Mouse (Mus musculus) limb, embryonic 12.5 days (tissue): Measurements from ENCODE around the gene 4931414P19Rik. TPM values are rescaled to one million over a fixed set of nuclear protein-coding genes. Genes with fewer than 3 reads are reported as not detected.

Experiments
- ATAC-seq: fragments of 200-750 bp; cut with Nextera tagmentation; 2 replicates; pipeline ENCODE4 v1.8.0; 2017; ENCODE audit warnings: low read depth, moderate TSS enrichment; ENCODE audit not compliant: insufficient number of reproducible peaks, insufficient read depth, low FRiP score, low TSS enrichment
- H3K27ac ChIP-seq: fragments of 300-500 bp; sonication (generic); 2 replicates; pipeline ENCODE4 v1.5.1; 2016; ENCODE audit warnings: mild to moderate bottlenecking, moderate library complexity
- H3K27me3 ChIP-seq: fragments of 300-500 bp; sonication (generic); 2 replicates; pipeline ENCODE4 v1.6.1; 2016; ENCODE audit warnings: mild to moderate bottlenecking, moderate library complexity
- H3K36me3 ChIP-seq: fragments of 300-500 bp; sonication (generic); 2 replicates; pipeline ENCODE4 v1.6.1; 2016; ENCODE audit warnings: mild to moderate bottlenecking, moderate library complexity
- H3K4me1 ChIP-seq: fragments of 300-500 bp; sonication (generic); replicated peaks from 2 replicates; pipeline ENCODE4 v1.6.1; 2016
- H3K4me2 ChIP-seq: fragments of 300-500 bp; sonication (generic); 2 replicates; pipeline ENCODE4 v1.6.1; 2016; ENCODE audit warnings: mild to moderate bottlenecking, moderate library complexity
- H3K4me3 ChIP-seq: fragments of 300-500 bp; sonication (generic); replicated peaks from 2 replicates; pipeline ENCODE4 v1.5.1; 2016; ENCODE audit warnings: mild to moderate bottlenecking
- H3K9ac ChIP-seq: fragments of 300-500 bp; sonication (generic); replicated peaks from 2 replicates; pipeline ENCODE4 v1.6.1; 2016; ENCODE audit warnings: mild to moderate bottlenecking, moderate library complexity
- H3K9me3 ChIP-seq: fragments of 300-500 bp; sonication (generic); 2 replicates; pipeline ENCODE4 v1.6.1; 2016; ENCODE audit warnings: mild to moderate bottlenecking, moderate library complexity
- WGBS: fragments of 180-500 bp; shearing (Covaris S2); methylation state at CpG from one replicate; pipeline ENCODE4 v1.1.7; 2016; 5-methylcytosine and 5-hydroxymethylcytosine counted together
- polyA plus RNA-seq: library from polyadenylated mRNA; unstranded; fragments of >200 nt; fragmentation: Nextera tagmentation; extraction: Ambion mirVana; gene quantifications from 2 replicates; pipeline ENCODE4 v1.2.1, GENCODE M21; 2016

Gene 4931414P19Rik
- polyA plus RNA-seq, 1 experiment from 2014 or later: 9.7 TPM

DNA sequence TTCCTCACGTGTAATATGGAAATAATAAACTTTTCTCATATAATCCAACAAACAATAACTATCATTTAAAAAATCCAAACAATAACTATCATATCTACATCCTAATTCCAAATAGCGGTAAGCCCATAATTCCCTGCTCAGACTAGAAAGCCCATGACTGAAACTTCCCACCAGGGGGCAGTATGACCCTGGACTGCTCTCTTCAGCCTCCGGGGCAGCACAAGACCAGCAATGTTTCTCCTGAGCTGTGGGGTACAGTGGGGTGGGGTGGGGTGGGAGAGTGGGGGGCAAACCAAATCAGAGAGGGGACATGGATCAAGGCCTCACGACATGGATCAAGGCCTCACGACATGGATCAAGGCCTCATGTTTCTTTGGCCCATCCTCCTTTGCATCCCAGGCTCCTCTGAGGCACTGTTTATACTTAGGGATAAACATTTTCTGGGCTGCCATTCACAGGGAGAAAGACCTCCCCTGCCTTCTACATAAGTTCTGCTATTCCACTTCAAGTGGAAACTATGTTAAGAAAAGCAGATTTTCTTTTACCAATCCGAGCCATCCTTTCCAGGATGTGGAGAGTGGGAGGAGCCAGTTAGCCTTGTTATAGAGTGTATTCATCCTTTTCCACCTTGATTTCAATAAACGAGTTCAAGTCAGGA lies 22.0 kb downstream of the 4931414P19Rik start:
- Histone ChIP-seq H3K27ac (no peak overlapping the region), H3K4me3 (no peak overlapping the region), H3K4me2 (no peak overlapping the region), H3K27me3 (no peaks in the 10 kb centered on the region), H3K9me3 (no peaks in the 10 kb centered on the region), H3K36me3 (peaks cover 51% of the 10 kb centered on the region), H3K4me1 (no peaks in the 10 kb centered on the region), H3K9ac (no peak overlapping the region)
- WGBS: 51% methylated on average over 7 of the region's 7 CpGs
- ATAC-seq: no peak

DNA sequence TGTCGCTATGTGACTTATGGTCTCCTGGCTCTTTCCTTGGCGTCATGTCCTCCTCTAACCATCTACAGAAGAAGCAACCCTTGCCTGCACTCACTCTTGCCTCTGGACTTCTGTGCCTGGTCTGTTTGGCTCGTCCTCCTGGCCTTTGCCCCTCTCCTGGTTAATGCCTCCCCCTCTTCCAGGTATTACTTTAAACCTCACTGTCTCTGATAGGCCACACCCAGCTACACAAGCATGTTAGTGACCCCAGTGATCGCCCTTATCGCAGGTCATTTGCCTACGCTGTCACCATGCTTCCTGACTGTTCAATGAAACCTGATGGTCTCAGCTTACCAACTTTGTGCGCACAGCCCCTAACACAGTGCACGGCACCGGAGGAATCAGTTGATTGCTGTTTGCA lies 23.3 kb downstream of the 4931414P19Rik start:
- Histone ChIP-seq H3K27ac (no peak overlapping the region), H3K4me3 (no peak overlapping the region), H3K36me3 (peaks cover 49% of the 10 kb centered on the region), H3K4me2 (no peak overlapping the region), H3K9me3 (no peaks in the 10 kb centered on the region), H3K4me1 (0 out of 2 replicates have a peak, but pooled peaks cover 6% of the 10 kb centered on the region), H3K27me3 (no peaks in the 10 kb centered on the region), H3K9ac (no peak overlapping the region)
- WGBS: 90% methylated on average over 9 of the region's 9 CpGs
- ATAC-seq: no peak

DNA sequence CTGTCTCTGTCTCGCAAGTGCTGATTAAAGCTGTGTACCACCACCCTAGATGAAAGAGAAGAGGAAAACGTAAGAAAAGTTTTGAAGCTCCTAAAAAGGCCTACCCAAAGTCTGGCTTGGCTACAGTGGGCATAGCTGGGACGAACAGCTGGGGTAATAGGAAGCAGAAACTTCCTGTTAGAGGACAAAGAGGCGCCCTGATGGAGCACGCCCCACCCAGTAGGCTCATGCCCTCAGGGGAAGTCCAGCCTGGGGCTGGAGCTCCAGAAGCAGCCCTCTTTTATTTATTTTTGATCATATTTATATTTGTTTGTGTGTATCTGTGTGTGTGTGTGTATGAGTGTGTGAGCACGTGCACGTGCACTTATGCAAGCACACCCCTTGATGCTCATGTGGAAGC lies 26.2 kb downstream of the 4931414P19Rik start:
- H3K9ac ChIP-seq: no peak overlapping the region
- peaks cover 10% of the 10 kb centered on the region for H3K4me1 ChIP-seq
- ATAC-seq: no peak
- H3K36me3 ChIP-seq: peaks cover 24% of the 10 kb centered on the region
- H3K4me3 ChIP-seq: no peak overlapping the region
- no peak overlapping the region for H3K4me2 ChIP-seq
- no peaks in the 10 kb centered on the region for H3K9me3 ChIP-seq
- WGBS: 77% methylated on average over 7 of the region's 7 CpGs
- no peaks in the 10 kb centered on the region for H3K27me3 ChIP-seq
- H3K27ac ChIP-seq: no peak overlapping the region

DNA sequence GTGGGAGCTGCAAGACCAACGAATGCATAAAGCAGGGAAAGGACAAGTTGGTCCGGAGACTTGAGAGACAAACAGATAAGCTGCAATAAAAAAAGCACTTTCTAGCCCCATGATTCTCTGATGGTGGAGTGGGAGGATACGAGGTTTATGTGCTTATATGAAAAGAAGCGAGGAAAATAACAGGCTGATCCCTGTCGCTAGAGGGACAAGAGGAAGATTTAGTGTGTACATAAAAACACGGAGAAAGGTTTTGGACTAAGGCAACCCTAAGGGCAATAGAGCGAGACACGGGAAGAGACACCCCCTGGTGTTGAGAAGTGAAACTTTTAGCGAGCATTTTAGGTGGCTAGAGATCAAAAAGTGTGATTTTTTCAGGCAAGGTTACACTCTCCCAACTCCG lies 27.7 kb downstream of the 4931414P19Rik start:
- peak overlapping the region; percentile 99 for H3K4me3 ChIP-seq
- peak overlapping the region; percentile 85 for H3K4me2 ChIP-seq
- H3K9ac ChIP-seq: peak overlapping the region; percentile 97
- H3K9me3 ChIP-seq: no peaks in the 10 kb centered on the region
- peak overlapping the region; percentile 96 for H3K27ac ChIP-seq
- peaks cover 25% of the 10 kb centered on the region for H3K36me3 ChIP-seq
- H3K4me1 ChIP-seq: peaks cover 25% of the 10 kb centered on the region
- no peak for ATAC-seq
- H3K27me3 ChIP-seq: no peaks in the 10 kb centered on the region
- under 1% methylated on average over 10 of the region's 10 CpGs for WGBS

DNA sequence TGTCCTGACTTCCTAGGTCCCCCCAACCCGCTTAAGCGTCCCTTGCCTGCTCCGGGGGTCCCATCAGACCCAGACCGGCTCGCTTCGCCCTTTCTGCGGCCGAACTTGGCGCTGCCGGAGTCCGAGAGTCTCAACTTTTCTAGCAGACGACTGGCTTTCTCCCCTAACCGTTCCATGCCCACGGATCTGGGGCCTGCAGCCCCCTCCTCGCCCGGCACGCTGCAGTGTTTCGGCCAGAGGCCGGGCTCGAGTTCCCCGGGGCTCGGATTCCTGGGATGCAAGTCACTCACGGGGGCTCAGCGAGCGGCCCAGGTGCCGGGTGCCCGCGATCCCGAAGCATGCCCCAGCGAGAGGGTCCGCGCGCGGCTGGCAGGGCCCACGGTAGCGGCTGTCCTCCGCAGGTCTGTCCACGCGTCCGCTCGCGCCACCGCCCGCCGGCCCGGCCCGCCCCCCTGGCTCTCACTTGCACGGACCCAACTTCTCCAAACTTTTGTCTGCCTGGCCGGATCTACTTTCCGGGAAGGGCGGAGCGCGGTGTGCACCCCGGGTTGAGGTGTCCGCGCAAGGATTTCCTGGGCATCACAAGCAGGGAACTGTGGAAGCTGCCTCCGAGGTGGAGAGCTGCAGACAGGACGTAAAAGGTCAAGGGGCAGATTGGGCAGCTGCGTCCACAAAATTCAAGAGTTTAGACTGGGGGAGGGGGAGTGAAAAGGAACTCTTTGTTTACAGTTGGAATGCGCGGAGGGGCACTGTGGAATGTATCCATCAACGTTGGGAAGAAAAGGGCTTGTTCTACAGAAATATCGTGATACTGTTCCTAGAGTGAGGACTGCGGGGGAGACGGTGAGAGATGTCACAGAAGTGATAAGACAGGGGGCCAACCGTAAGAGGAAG lies 28.5 kb downstream of the 4931414P19Rik start, which contains the start of gene Ajuba:
Gene Ajuba, minus strand, starts transcription at position 470 of the 894 bp plus-strand sequence.
- H3K4me1 ChIP-seq: peaks cover 33% of the 10 kb centered on the region
- peak within 1 kb of the TSS; percentile 97 for H3K9ac ChIP-seq
- no peaks in the 10 kb centered on the region for H3K27me3 ChIP-seq
- peaks cover 23% of the 10 kb centered on the region for H3K36me3 ChIP-seq
- peak within 1 kb of the TSS; percentile 85 for H3K4me2 ChIP-seq
- H3K9me3 ChIP-seq: no peaks in the 10 kb centered on the region
- peak within 1 kb of the TSS; percentile 96 for H3K27ac ChIP-seq
- peak within 1 kb of the TSS; percentile 99 for H3K4me3 ChIP-seq
- under 1% methylated on average over 66 of the region's 66 CpGs for WGBS
- ATAC-seq: peak; percentile 54

DNA sequence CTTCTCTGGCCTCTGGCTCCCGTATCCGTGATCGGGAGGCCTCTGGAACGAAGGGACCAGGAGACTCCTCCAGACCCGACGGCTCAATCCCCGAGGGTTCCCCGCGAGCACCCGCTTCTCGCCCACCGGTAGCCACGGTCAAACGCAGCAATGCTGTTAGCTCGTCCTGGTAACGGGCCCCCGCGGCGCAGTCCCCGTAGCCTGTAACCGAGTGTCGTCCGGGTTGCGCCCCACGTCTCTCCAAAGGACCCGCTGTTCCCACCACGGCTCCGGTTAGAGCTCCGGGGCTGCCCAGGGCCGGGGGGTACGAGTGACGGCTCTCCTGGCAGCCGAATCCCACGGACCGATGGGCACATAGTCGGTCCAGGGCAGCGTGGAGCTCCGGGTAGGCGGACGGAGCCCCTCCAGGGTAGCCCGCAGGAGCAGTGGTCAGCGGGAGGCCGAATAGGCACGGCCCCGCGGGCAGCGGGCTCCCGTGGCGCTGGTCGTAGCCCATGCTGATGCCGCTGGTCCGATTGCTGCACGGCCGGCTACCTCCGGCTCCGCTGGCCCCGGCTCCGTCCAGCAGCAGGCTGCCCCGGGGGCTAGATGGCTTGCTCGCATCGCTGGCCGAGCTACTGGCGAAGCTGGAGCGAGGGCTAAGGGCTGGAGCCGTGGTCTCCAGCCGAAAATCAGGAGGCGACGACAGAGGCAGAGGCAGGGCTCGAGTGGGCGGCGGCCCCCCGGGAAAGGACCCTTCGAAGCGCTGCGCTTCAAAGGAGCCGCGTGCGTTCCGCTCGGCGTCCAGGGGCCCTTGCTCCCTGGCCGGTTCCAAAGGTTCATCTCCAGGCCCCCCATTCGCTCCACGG lies 29.3 kb downstream of the 4931414P19Rik start:
- Histone ChIP-seq H3K27ac (peak overlapping the region; percentile 96), H3K4me1 (peaks cover 36% of the 10 kb centered on the region), H3K4me3 (peak overlapping the region; percentile 99), H3K9me3 (no peaks in the 10 kb centered on the region), H3K36me3 (peaks cover 28% of the 10 kb centered on the region), H3K9ac (peak overlapping the region; percentile 97), H3K27me3 (no peaks in the 10 kb centered on the region), H3K4me2 (peak overlapping the region; percentile 85)
- WGBS: under 1% methylated on average over 84 of the region's 84 CpGs
- ATAC-seq: no peak

DNA sequence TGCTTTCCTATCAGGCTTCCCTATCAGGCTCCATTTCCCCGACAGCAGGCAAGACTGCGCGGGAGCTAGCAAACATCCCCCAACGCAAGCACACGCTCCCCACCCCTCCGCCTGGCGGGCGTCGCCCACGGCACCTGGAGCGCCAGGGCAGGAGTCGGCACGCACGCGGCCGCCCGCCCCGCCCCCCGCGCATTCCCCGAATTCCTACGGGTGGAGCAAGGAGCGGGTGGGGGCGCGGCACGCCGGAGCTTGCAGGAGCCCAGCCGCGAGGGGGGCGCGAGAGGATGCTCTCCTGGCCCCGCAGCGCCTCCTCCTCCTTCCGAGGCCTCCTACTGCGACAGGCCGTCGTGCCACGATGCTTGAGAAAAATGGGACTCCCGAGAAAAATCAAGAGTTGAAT lies 30.2 kb downstream of the 4931414P19Rik start:
- peak overlapping the region; percentile 85 for H3K4me2 ChIP-seq
- H3K36me3 ChIP-seq: peaks cover 36% of the 10 kb centered on the region
- H3K4me3 ChIP-seq: peak overlapping the region; percentile 99
- H3K4me1 ChIP-seq: peaks cover 36% of the 10 kb centered on the region
- peak overlapping the region; percentile 96 for H3K27ac ChIP-seq
- ATAC-seq: peak; percentile 23; the same call in 1 of the 2 replicates
- under 1% methylated on average over 39 of the region's 39 CpGs for WGBS
- H3K27me3 ChIP-seq: no peaks in the 10 kb centered on the region
- H3K9me3 ChIP-seq: no peaks in the 10 kb centered on the region
- H3K9ac ChIP-seq: peak overlapping the region; percentile 97

DNA sequence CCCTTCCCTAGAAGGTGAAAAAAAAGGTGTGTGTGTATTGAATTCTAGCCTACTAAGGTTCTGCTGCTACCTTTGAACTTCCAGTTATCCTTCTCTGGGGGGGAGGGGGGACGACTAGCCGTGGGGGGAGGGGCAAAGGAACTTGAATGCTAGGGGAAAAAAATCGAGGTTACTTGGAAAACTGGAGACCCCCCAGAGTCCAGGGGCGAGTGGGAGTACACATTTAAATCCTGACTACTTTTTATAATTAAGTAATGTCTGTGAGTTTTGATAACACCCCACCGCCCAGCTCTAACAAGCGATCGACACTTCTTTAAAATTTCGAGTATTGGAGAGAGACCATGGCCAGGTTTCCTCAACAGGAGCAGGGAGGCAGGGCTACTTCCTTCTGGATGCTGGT lies 30.8 kb downstream of the 4931414P19Rik start:
- Histone ChIP-seq H3K9ac (peak overlapping the region; percentile 97), H3K36me3 (peaks cover 41% of the 10 kb centered on the region), H3K4me1 (peaks cover 36% of the 10 kb centered on the region), H3K4me2 (peak overlapping the region; percentile 85), H3K9me3 (no peaks in the 10 kb centered on the region), H3K27ac (peak overlapping the region; percentile 76), H3K27me3 (no peaks in the 10 kb centered on the region), H3K4me3 (peak overlapping the region; percentile 99)
- ATAC-seq: no peak
- 4% methylated on average over 8 of the region's 8 CpGs for WGBS

DNA sequence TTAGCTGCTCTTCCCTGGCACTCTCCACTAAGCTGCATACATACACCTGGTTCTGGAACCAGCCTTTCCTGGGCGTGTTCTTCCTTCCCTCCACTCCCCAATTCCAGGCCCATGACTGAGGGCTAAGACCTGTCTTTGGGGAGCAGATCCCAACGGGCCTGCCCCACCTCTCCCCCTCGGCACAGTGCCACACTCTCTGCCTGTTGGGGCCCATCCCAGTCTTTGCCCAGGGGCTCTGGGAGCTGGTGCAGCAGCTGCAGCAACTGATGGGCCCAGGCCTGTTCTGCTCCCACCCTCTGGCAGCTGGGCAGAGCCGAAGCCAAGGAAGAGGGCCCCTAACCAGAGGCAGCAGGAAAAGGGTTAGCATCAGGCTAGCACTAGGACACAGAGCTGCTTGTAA lies 31.5 kb downstream of the 4931414P19Rik start:
- H3K4me1 ChIP-seq: peaks cover 36% of the 10 kb centered on the region
- ATAC-seq: no peak

DNA sequence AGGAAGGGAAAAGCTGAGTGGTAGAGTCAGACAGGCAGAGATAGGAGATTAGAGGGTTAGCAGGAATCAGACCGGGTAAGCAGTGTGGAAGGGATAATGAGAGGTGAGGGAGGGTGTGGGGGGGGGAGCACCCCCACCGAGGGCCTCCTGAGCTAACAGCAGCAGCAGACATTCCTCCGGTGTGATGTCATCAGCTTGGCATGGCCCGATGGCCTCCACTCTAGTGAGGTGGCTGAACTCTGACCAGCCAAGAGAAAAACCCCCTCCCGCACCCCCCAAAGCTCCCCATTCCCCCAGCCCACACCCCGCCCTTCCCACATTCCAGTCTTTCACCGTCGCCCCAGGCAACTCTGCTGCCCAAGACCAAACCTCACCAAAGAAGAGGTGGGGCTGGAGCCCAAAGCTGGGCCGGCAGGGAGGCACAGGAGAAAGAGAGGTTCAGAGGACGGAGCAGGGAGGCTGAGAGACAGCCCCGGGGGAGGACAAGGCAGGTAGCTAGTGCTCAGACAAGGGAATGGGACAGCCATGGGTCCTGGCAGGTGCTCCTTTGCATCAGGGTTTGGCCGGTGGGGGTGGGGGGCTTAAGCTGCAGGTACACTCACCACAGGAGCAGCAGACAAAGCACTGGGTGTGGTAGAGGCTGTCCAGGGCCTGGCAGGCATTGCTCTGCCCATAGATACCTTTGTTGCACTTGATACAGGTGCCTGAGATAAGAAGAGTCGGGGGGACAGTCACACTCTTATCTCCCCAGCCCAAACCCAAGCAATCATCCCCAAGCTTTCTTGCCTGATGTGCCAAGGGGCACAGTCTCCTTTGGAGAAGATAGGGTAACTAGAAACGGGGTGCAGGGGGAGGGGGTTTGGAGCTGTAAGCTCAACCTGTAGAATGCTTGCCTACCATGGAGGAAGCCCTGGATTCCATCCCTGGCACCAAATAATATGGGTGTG lies 32.7 kb downstream of the 4931414P19Rik start:
- Histone ChIP-seq H3K4me1 (peaks cover 30% of the 10 kb centered on the region), H3K4me3 (peak overlapping the region; percentile 99), H3K9ac (peak overlapping the region; percentile 97), H3K4me2 (peak overlapping the region; percentile 85), H3K27ac (peak overlapping the region; percentile 76), H3K36me3 (peaks cover 61% of the 10 kb centered on the region), H3K9me3 (no peaks in the 10 kb centered on the region), H3K27me3 (no peaks in the 10 kb centered on the region)
- ATAC-seq: peak; percentile 16; the same call in 1 of the 2 replicates
- WGBS: 15% methylated on average over 14 of the region's 14 CpGs

More for the DNA sequence above, 31.5 kb downstream of the 4931414P19Rik start:
- H3K4me2 ChIP-seq: peak overlapping the region; percentile 85
- H3K9ac ChIP-seq: peak overlapping the region; percentile 97
- peak overlapping the region; percentile 76 for H3K27ac ChIP-seq
- H3K9me3 ChIP-seq: no peaks in the 10 kb centered on the region
- H3K27me3 ChIP-seq: no peaks in the 10 kb centered on the region
- peaks cover 49% of the 10 kb centered on the region for H3K36me3 ChIP-seq
- WGBS: 21% methylated on average over 4 of the region's 4 CpGs
- H3K4me3 ChIP-seq: peak overlapping the region; percentile 99
